Mouse (Mus musculus) layer of hippocampus, adult 18-20 months (tissue): ENCODE measurements around the gene Abca8b. TPM values are rescaled to one million over a fixed set of nuclear protein-coding genes. Genes with fewer than 3 reads are reported as not detected.
A peak's percentile ranks its signal among the peaks of the same experiment; 100 is the strongest.
"Not testable (repeated sequence)": the region's sequence is repeated elsewhere in the genome, so short reads cannot be mapped to it uniquely, and the experiment has no call there.

Experiments used
- DNase-seq, 2 experiments: peaks; one replicate each; pipeline ENCODE4 v3.0.0; 2022; ENCODE audit warnings: low spot score in 2 of 2
- long read RNA-seq: library from polyadenylated mRNA; stranded (forward); transcript quantifications from one replicate; pipeline ENCODE4 v2.0.0, GENCODE M21; 2021
- total RNA-seq, 2 experiments: library from RNA; stranded (reverse); gene quantifications; 2 replicates each; pipeline ENCODE4 v1.2.3; 2021

Abca8b gene
- 10 to 100 TPM; 10.6 to 11.5 TPM for total RNA-seq
- long read RNA-seq, full-length matches to known transcripts: 1 of 5 reads
- long read RNA-seq, partial matches to known transcripts: 3 of 5 reads
- long read RNA-seq, other reads (novel, unspliced or antisense): 1 of 5 reads

- DNase-seq: peak; percentile 74 to 86
Measured at GRCm38 (mm10) chr11:109995624-109996023, at the start of gene Abca8b. TSS of gene Abca8b (minus strand) at chr11:109995845.

- DNase-seq: no peak
Measured at GRCm38 (mm10) chr11:110037795-110038194, 42.1 kb upstream of the Abca8b start.

GRCm38 (mm10) chr11:110028913-110029695 lies 33.5 kb upstream of the Abca8b start:
- DNase-seq: peak in 1 of 2 experiments; percentile 1

GRCm38 (mm10) chr11:110010836-110011546 lies 15.3 kb upstream of the Abca8b start:
- no peak for DNase-seq

- DNase-seq: peak; percentile 32 to 66
Measured at GRCm38 (mm10) chr11:109995013-109995412, 632 bp downstream of the Abca8b start.

GRCm38 (mm10) chr11:109994014-109994413 lies 1.6 kb downstream of the Abca8b start:
- DNase-seq: no peak

- peak in 1 of 2 experiments; percentile 12 for DNase-seq
Measured at GRCm38 (mm10) chr11:109991270-109991669, 4.4 kb downstream of the Abca8b start.

GRCm38 (mm10) chr11:109990256-109990655 lies 5.4 kb downstream of the Abca8b start:
- DNase-seq: no peak

GRCm38 (mm10) chr11:109988164-109988563 lies 7.5 kb downstream of the Abca8b start:
- no peak for DNase-seq

- DNase-seq: not testable (repeated sequence)
Measured at GRCm38 (mm10) chr11:109987460-109988072, 8.1 kb downstream of the Abca8b start.

GRCm38 (mm10) chr11:109981872-109982271 lies 13.8 kb downstream of the Abca8b start:
- no peak for DNase-seq

GRCm38 (mm10) chr11:109970521-109970920 lies 25.1 kb downstream of the Abca8b start:
- no peak for DNase-seq

- peak; percentile 28 to 52 for DNase-seq
Measured at GRCm38 (mm10) chr11:109961495-109962492, 33.9 kb downstream of the Abca8b start.

- no peak for DNase-seq
Measured at GRCm38 (mm10) chr11:109955185-109955584, 40.5 kb downstream of the Abca8b start.

GRCm38 (mm10) chr11:109936915-109937314 lies 58.7 kb downstream of the Abca8b start:
- no peak for DNase-seq

- not testable (repeated sequence) for DNase-seq
Measured at GRCm38 (mm10) chr11:109933207-109933606, 62.4 kb downstream of the Abca8b start.

- DNase-seq: no peak
Measured at GRCm38 (mm10) chr11:109928489-109928888, 67.2 kb downstream of the Abca8b start.

- DNase-seq: no peak
Measured at GRCm38 (mm10) chr11:109926718-109927680, 68.6 kb downstream of the Abca8b start.

GRCm38 (mm10) chr11:109922236-109922635 lies 73.4 kb downstream of the Abca8b start:
- DNase-seq: no peak
